Mouse (Mus musculus): ENCODE measurements around the gene Zc2hc1c. TPM values are rescaled to one million over a fixed set of nuclear protein-coding genes. Genes with fewer than 3 reads are reported as not detected.

The Zc2hc1c gene
- polyA plus RNA-seq, 1 experiment from 2014 or later = 0.91 TPM

GRCm38 (mm10) chr12:85348338-85348737 is 59.9 kb downstream of the Zc2hc1c start:
- peaks cover 81% of the 10 kb centered on the region for H3K36me3 ChIP-seq
- WGBS = 83% methylated on average over 6 of the region's 6 CpGs
- H3K4me1 ChIP-seq = peaks cover 6% of the 10 kb centered on the region; the same call in 1 of the 2 replicates
- no peak overlapping the region for H3K27ac ChIP-seq
- no peaks in the 10 kb centered on the region for H3K27me3 ChIP-seq (ENCODE audit: low read depth, poor library complexity, severe bottlenecking)
- H3K4me3 ChIP-seq = no peak overlapping the region
- H3K9me3 ChIP-seq (replicated peaks) = no peaks in the 10 kb centered on the region
- no peak for DNase-seq (ENCODE audit: low spot score)

Small RNAs within 50 kb of the gene (microRNA-seq; reads per million reads assigned to microRNA genes)
- not detected for gene Mir6938

Other genes starting within 250 kb of the Zc2hc1c start
- gene Prox2, start 177.8 kb upstream of the Zc2hc1c start, polyA plus RNA-seq (2016; fragmentation: Nextera tagmentation; extraction: Ambion mirVana) = 2.4 and 2.7 TPM in 2 replicates
- gene Dlst, start 177.8 kb upstream of the Zc2hc1c start, polyA plus RNA-seq (2016; fragmentation: Nextera tagmentation; extraction: Ambion mirVana) = 116 and 123 TPM in 2 replicates
- 0.39 and 0.45 TPM in 2 replicates for gene Rps6kl1, start 137.3 kb upstream of the Zc2hc1c start, polyA plus RNA-seq (2016; fragmentation: Nextera tagmentation; extraction: Ambion mirVana)
- gene Pgf, start 110.8 kb upstream of the Zc2hc1c start, polyA plus RNA-seq (2016; fragmentation: Nextera tagmentation; extraction: Ambion mirVana) = 6.9 and 9.6 TPM in 2 replicates
- 126 and 133 TPM in 2 replicates for gene Eif2b2, start 69.1 kb upstream of the Zc2hc1c start, polyA plus RNA-seq (2016; fragmentation: Nextera tagmentation; extraction: Ambion mirVana)
- 7.0 and 8.2 TPM in 2 replicates for gene Mlh3, start 18.0 kb upstream of the Zc2hc1c start, polyA plus RNA-seq (2016; fragmentation: Nextera tagmentation; extraction: Ambion mirVana)
- gene Acyp1, start 153 bp upstream of the Zc2hc1c start, polyA plus RNA-seq (2016; fragmentation: Nextera tagmentation; extraction: Ambion mirVana) = 47.2 and 54.2 TPM in 2 replicates
- gene Nek9, start 50.8 kb downstream of the Zc2hc1c start, polyA plus RNA-seq (2016; fragmentation: Nextera tagmentation; extraction: Ambion mirVana) = 26.0 and 29.9 TPM in 2 replicates
- 264 and 277 TPM in 2 replicates for gene Tmed10, start 86.3 kb downstream of the Zc2hc1c start, polyA plus RNA-seq (2016; fragmentation: Nextera tagmentation; extraction: Ambion mirVana)
- gene Fos, start 185.3 kb downstream of the Zc2hc1c start, polyA plus RNA-seq (2016; fragmentation: Nextera tagmentation; extraction: Ambion mirVana) = 0.76 and 0.80 TPM in 2 replicates